Mouse (Mus musculus): ENCODE results near the gene Olfr1049. TPM values are rescaled to one million over a fixed set of nuclear protein-coding genes. Genes with fewer than 3 reads are reported as not detected.

The Olfr1049 gene
- not detected for polyA plus RNA-seq (2014; fragmentation: Illumina TruSeq; extraction: RNeasy Lipid Tissue Mini Kit (QIAGEN cat#74804); ENCODE audit: low read depth, low replicate concordance)

DNA sequence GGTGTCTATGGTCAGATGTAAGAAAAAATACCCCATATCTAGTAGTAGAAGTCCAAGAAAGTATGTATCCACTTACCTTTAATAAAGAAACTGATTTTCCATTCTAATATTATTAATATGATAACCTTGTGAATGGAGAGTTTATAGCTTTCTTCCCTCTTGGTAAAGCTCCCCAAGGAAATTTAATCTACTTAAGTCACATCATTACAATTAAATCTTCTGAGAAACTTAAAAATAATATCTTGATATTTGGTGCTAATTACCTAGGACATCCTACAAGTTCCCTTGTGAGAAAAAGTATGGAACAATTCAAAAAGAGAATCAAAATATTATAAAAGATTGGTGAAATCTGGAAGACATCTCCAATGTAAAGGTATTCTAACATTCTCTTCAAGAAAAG is at the start of gene Olfr1049:
Gene Olfr1049, minus strand, starts transcription at position 101 of the 400 bp plus-strand sequence.

DNA sequence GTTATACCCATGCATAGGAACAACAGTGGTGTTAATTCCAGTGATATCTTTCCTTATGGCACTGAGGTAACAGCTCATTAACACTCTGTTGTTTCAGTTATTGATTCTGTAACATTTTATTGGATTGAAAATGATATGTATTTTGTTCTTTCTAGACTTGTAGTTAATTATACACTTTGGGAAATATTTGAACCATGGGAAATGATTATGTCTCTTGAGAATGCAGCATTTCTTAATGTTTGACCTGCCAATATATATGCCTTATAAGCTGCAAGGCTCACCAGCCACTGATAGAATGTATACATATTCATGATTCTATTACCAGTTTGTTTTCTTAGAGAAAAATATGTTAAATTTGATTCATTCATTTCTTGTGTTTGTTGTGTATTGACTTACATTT is 34.0 kb upstream of the Olfr1049 start, which contains the start of gene Olfr1052:
Gene Olfr1052, plus strand, starts transcription at position 301 of the 400 bp plus-strand sequence.

GRCm38 (mm10) chr2:86278988-86279387 is 20.9 kb upstream of the Olfr1049 start, which contains the start of gene Olfr1051:
Olfr1051 (minus strand) TSS chr2:86279088.

DNA sequence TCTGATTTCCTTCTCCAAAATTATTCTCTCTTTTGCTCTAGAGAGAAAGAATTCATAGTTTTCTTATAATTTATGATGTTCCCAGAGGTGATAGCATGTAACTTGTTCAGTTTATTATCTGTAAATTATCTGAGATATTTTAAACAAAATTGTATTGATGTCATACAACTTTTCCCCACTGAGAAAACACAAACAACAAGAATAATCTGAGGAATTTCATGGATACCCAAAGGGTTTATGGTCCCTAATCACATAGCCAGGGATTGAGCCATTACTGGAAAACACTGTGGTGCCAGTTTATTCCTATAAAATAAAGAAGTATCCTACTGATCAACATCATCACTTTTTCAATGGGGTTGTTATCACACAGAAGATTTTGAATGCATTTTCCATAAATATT is 17.9 kb downstream of the Olfr1049 start, which contains the start of gene Olfr1048:
Gene Olfr1048, minus strand, starts transcription at position 101 of the 400 bp plus-strand sequence.

GRCm38 (mm10) chr2:86231301-86231700 is 26.8 kb downstream of the Olfr1049 start, which contains the start of gene Olfr1047:
Olfr1047 (minus strand) TSS chr2:86231401.

GRCm38 (mm10) chr2:86219214-86219613 is 38.9 kb downstream of the Olfr1049 start, which contains the start of gene Olfr1046:
Olfr1046 (minus strand) TSS chr2:86219314.

Other genes with a start within 250 kb of the Olfr1049 start
- gene Olfr1033, start 237.7 kb downstream of the Olfr1049 start, polyA plus RNA-seq (2014; fragmentation: Illumina TruSeq; extraction: RNeasy Lipid Tissue Mini Kit (QIAGEN cat#74804); ENCODE audit: low read depth, low replicate concordance), result 1.5 TPM
- 0.11 TPM for gene Olfr1034, start 212.5 kb downstream of the Olfr1049 start, polyA plus RNA-seq (2014; fragmentation: Illumina TruSeq; extraction: RNeasy Lipid Tissue Mini Kit (QIAGEN cat#74804); ENCODE audit: low read depth, low replicate concordance)
- not detected for gene Olfr1036, start 184.3 kb downstream of the Olfr1049 start, polyA plus RNA-seq (2014; fragmentation: Illumina TruSeq; extraction: RNeasy Lipid Tissue Mini Kit (QIAGEN cat#74804); ENCODE audit: low read depth, low replicate concordance)
- 0.15 TPM for gene Olfr1037, start 170.9 kb downstream of the Olfr1049 start, polyA plus RNA-seq (2014; fragmentation: Illumina TruSeq; extraction: RNeasy Lipid Tissue Mini Kit (QIAGEN cat#74804); ENCODE audit: low read depth, low replicate concordance)
- not detected for gene Olfr1039, start 122.4 kb downstream of the Olfr1049 start, polyA plus RNA-seq (2014; fragmentation: Illumina TruSeq; extraction: RNeasy Lipid Tissue Mini Kit (QIAGEN cat#74804); ENCODE audit: low read depth, low replicate concordance)
- gene Olfr1040, start 111.6 kb downstream of the Olfr1049 start, polyA plus RNA-seq (2014; fragmentation: Illumina TruSeq; extraction: RNeasy Lipid Tissue Mini Kit (QIAGEN cat#74804); ENCODE audit: low read depth, low replicate concordance), result not detected
- not detected for gene Olfr1042, start 96.5 kb downstream of the Olfr1049 start, polyA plus RNA-seq (2014; fragmentation: Illumina TruSeq; extraction: RNeasy Lipid Tissue Mini Kit (QIAGEN cat#74804); ENCODE audit: low read depth, low replicate concordance)
- not detected for gene Olfr1043, start 90.8 kb downstream of the Olfr1049 start, polyA plus RNA-seq (2014; fragmentation: Illumina TruSeq; extraction: RNeasy Lipid Tissue Mini Kit (QIAGEN cat#74804); ENCODE audit: low read depth, low replicate concordance)
- gene Olfr1044, start 80.5 kb downstream of the Olfr1049 start, polyA plus RNA-seq (2014; fragmentation: Illumina TruSeq; extraction: RNeasy Lipid Tissue Mini Kit (QIAGEN cat#74804); ENCODE audit: low read depth, low replicate concordance), result not detected
- not detected for gene Olfr52, start 72.6 kb downstream of the Olfr1049 start, polyA plus RNA-seq (2014; fragmentation: Illumina TruSeq; extraction: RNeasy Lipid Tissue Mini Kit (QIAGEN cat#74804); ENCODE audit: low read depth, low replicate concordance)
- gene Olfr1045, start 55.3 kb downstream of the Olfr1049 start, polyA plus RNA-seq (2014; fragmentation: Illumina TruSeq; extraction: RNeasy Lipid Tissue Mini Kit (QIAGEN cat#74804); ENCODE audit: low read depth, low replicate concordance), result not detected
- not detected for gene Olfr1046, start 39.0 kb downstream of the Olfr1049 start, polyA plus RNA-seq (2014; fragmentation: Illumina TruSeq; extraction: RNeasy Lipid Tissue Mini Kit (QIAGEN cat#74804); ENCODE audit: low read depth, low replicate concordance)
- not detected for gene Olfr1047, start 26.9 kb downstream of the Olfr1049 start, polyA plus RNA-seq (2014; fragmentation: Illumina TruSeq; extraction: RNeasy Lipid Tissue Mini Kit (QIAGEN cat#74804); ENCODE audit: low read depth, low replicate concordance)
- gene Olfr1048, start 18.0 kb downstream of the Olfr1049 start, polyA plus RNA-seq (2014; fragmentation: Illumina TruSeq; extraction: RNeasy Lipid Tissue Mini Kit (QIAGEN cat#74804); ENCODE audit: low read depth, low replicate concordance), result not detected
- gene Olfr1051, start 20.8 kb upstream of the Olfr1049 start, polyA plus RNA-seq (2014; fragmentation: Illumina TruSeq; extraction: RNeasy Lipid Tissue Mini Kit (QIAGEN cat#74804); ENCODE audit: low read depth, low replicate concordance), result not detected
- not detected for gene Olfr1052, start 34.1 kb upstream of the Olfr1049 start, polyA plus RNA-seq (2014; fragmentation: Illumina TruSeq; extraction: RNeasy Lipid Tissue Mini Kit (QIAGEN cat#74804); ENCODE audit: low read depth, low replicate concordance)
- gene Olfr1053, start 57.0 kb upstream of the Olfr1049 start, polyA plus RNA-seq (2014; fragmentation: Illumina TruSeq; extraction: RNeasy Lipid Tissue Mini Kit (QIAGEN cat#74804); ENCODE audit: low read depth, low replicate concordance), result not detected
- not detected for gene Olfr1054, start 77.1 kb upstream of the Olfr1049 start, polyA plus RNA-seq (2014; fragmentation: Illumina TruSeq; extraction: RNeasy Lipid Tissue Mini Kit (QIAGEN cat#74804); ENCODE audit: low read depth, low replicate concordance)
- gene Olfr1055, start 92.0 kb upstream of the Olfr1049 start, polyA plus RNA-seq (2014; fragmentation: Illumina TruSeq; extraction: RNeasy Lipid Tissue Mini Kit (QIAGEN cat#74804); ENCODE audit: low read depth, low replicate concordance), result not detected
- not detected for gene Olfr1056, start 104.1 kb upstream of the Olfr1049 start, polyA plus RNA-seq (2014; fragmentation: Illumina TruSeq; extraction: RNeasy Lipid Tissue Mini Kit (QIAGEN cat#74804); ENCODE audit: low read depth, low replicate concordance)
- not detected for gene Olfr1057, start 120.1 kb upstream of the Olfr1049 start, polyA plus RNA-seq (2014; fragmentation: Illumina TruSeq; extraction: RNeasy Lipid Tissue Mini Kit (QIAGEN cat#74804); ENCODE audit: low read depth, low replicate concordance)
- not detected for gene Olfr1058, start 130.2 kb upstream of the Olfr1049 start, polyA plus RNA-seq (2014; fragmentation: Illumina TruSeq; extraction: RNeasy Lipid Tissue Mini Kit (QIAGEN cat#74804); ENCODE audit: low read depth, low replicate concordance)
- gene Olfr1061, start 155.7 kb upstream of the Olfr1049 start, polyA plus RNA-seq (2014; fragmentation: Illumina TruSeq; extraction: RNeasy Lipid Tissue Mini Kit (QIAGEN cat#74804); ENCODE audit: low read depth, low replicate concordance), result not detected
- not detected for gene Olfr1062, start 168.4 kb upstream of the Olfr1049 start, polyA plus RNA-seq (2014; fragmentation: Illumina TruSeq; extraction: RNeasy Lipid Tissue Mini Kit (QIAGEN cat#74804); ENCODE audit: low read depth, low replicate concordance)
- gene Olfr1065, start 192.3 kb upstream of the Olfr1049 start, polyA plus RNA-seq (2014; fragmentation: Illumina TruSeq; extraction: RNeasy Lipid Tissue Mini Kit (QIAGEN cat#74804); ENCODE audit: low read depth, low replicate concordance), result not detected
- not detected for gene Olfr1066, start 197.9 kb upstream of the Olfr1049 start, polyA plus RNA-seq (2014; fragmentation: Illumina TruSeq; extraction: RNeasy Lipid Tissue Mini Kit (QIAGEN cat#74804); ENCODE audit: low read depth, low replicate concordance)
- gene Olfr228, start 229.1 kb upstream of the Olfr1049 start, polyA plus RNA-seq (2014; fragmentation: Illumina TruSeq; extraction: RNeasy Lipid Tissue Mini Kit (QIAGEN cat#74804); ENCODE audit: low read depth, low replicate concordance), result not detected

Measured in testis, adult 10 weeks (tissue).